Mouse (Mus musculus) forebrain, embryonic 16.5 days (tissue): Measurements from ENCODE around the gene Cox5a. TPM values are rescaled to one million over a fixed set of nuclear protein-coding genes. Genes with fewer than 3 reads are reported as not detected.

Source experiments
- ATAC-seq: fragments of 200-750 bp; cut with Nextera tagmentation; 2 replicates; pipeline ENCODE4 v1.8.0; 2017; ENCODE audit warnings: mild to moderate bottlenecking, moderate library complexity
- H3K27ac ChIP-seq: fragments of 300-500 bp; sonication (generic); 2 replicates; pipeline ENCODE4 v1.5.1; 2014; ENCODE audit warnings: low read length, control low read depth
- H3K27me3 ChIP-seq: fragments of 300-500 bp; sonication (generic); replicated peaks from 2 replicates; pipeline ENCODE4 v1.6.1; 2014; ENCODE audit warnings: low read length; ENCODE audit not compliant: control insufficient read depth, insufficient read depth
- H3K36me3 ChIP-seq: fragments of 300-500 bp; sonication (generic); 2 replicates; pipeline ENCODE4 v1.6.1; 2014; ENCODE audit not compliant: control insufficient read depth, insufficient read depth
- H3K4me1 ChIP-seq: fragments of 300-500 bp; sonication (generic); replicated peaks from 2 replicates; pipeline ENCODE4 v1.6.1; 2014; ENCODE audit warnings: low read length; ENCODE audit not compliant: control insufficient read depth, insufficient read depth
- H3K4me2 ChIP-seq: fragments of 300-500 bp; sonication (generic); 2 replicates; pipeline ENCODE4 v1.6.1; 2014; ENCODE audit warnings: mild to moderate bottlenecking, low read length, control low read depth
- H3K4me3 ChIP-seq: fragments of 300-500 bp; sonication (generic); replicated peaks from 2 replicates; pipeline ENCODE4 v1.5.1; 2014; ENCODE audit warnings: mild to moderate bottlenecking, low read length, control low read depth
- H3K9ac ChIP-seq: fragments of 300-500 bp; sonication (generic); replicated peaks from 2 replicates; pipeline ENCODE4 v1.6.1; 2014; ENCODE audit warnings: low read depth, low read length, control low read depth
- H3K9me3 ChIP-seq: fragments of 300-500 bp; sonication (generic); 2 replicates; pipeline ENCODE4 v1.6.1; 2016; ENCODE audit warnings: low read length; ENCODE audit not compliant: control insufficient read depth
- WGBS: fragments of 180-500 bp; shearing (Covaris S2); extraction: QIAGEN DNeasy Blood & Tissue Kit; methylation state at CpG from one replicate; pipeline ENCODE4 v1.1.7; 2014; 5-methylcytosine and 5-hydroxymethylcytosine counted together
- polyA plus RNA-seq: library from polyadenylated mRNA; unstranded; fragments of >200 nt; fragmentation: Nextera tagmentation; extraction: Ambion mirVana; gene quantifications from 2 replicates; pipeline ENCODE4 v1.2.1, GENCODE M21; 2015

Cox5a gene
- polyA plus RNA-seq, 1 experiment from 2014 or later: 720 TPM

- ATAC-seq: no peak
- H3K9ac ChIP-seq: no peak overlapping the region
- H3K4me2 ChIP-seq: no peak overlapping the region
- H3K4me3 ChIP-seq: no peak overlapping the region
- H3K27ac ChIP-seq: no peak overlapping the region
- no peaks in the 10 kb centered on the region for H3K36me3 ChIP-seq
- peaks cover 37% of the 10 kb centered on the region for H3K4me1 ChIP-seq
- 93% methylated on average over 6 of the region's 6 CpGs for WGBS
- H3K27me3 ChIP-seq: no peaks in the 10 kb centered on the region
- no peaks in the 10 kb centered on the region for H3K9me3 ChIP-seq
Observed at GRCm38 (mm10) chr9:57564609-57565008, 43.5 kb downstream of the Cox5a start.

DNA sequence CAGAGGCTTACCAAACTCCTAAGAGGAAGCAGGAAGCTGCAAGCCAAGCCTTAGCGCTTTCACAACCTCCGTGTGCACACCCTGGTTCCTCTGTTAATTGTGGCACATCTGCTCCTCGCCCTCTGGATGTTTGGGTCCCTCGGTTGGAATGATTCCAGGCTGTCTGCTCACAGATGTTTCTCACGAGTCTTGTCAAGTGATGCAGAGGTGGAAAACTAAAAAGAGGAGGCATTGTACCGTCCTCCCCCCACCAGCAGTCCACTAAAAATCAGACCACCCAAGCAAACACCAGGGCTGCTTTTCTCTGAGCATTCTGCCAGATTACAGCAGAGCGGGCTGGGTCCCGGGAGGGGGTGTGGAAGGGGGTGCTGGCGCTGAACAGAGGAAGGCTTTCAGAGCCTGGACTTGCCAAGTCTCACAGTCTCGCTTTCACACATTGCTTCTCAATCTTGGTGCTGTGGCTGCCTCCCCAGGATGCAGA, 44.7 kb downstream of the Cox5a start:
- ATAC-seq: peak; percentile 55

GRCm38 (mm10) chr9:57566846-57567245, 45.8 kb downstream of the Cox5a start:
- no peaks in the 10 kb centered on the region for H3K9me3 ChIP-seq
- no peak overlapping the region for H3K4me3 ChIP-seq
- H3K27ac ChIP-seq: no peak overlapping the region
- 57% methylated on average over 8 of the region's 8 CpGs for WGBS
- peaks cover 3% of the 10 kb centered on the region; the same call in 1 of the 2 replicates for H3K36me3 ChIP-seq
- ATAC-seq: no peak
- H3K27me3 ChIP-seq: no peaks in the 10 kb centered on the region
- H3K4me1 ChIP-seq: peaks cover 27% of the 10 kb centered on the region
- no peak overlapping the region for H3K9ac ChIP-seq
- H3K4me2 ChIP-seq: no peak overlapping the region

More for the DNA sequence above, 44.7 kb downstream of the Cox5a start:
- peak overlapping the region; percentile 16; the same call in 1 of the 2 replicates for H3K4me2 ChIP-seq
- 31% methylated on average over 10 of the region's 10 CpGs for WGBS
- peak overlapping the region; percentile 76 for H3K27ac ChIP-seq
- peaks cover 34% of the 10 kb centered on the region for H3K4me1 ChIP-seq
- no peak overlapping the region; the same call in 1 of the 2 replicates for H3K9ac ChIP-seq
- H3K36me3 ChIP-seq: no peaks in the 10 kb centered on the region
- no peak overlapping the region for H3K4me3 ChIP-seq
- no peaks in the 10 kb centered on the region for H3K9me3 ChIP-seq
- no peaks in the 10 kb centered on the region for H3K27me3 ChIP-seq

- Histone ChIP-seq H3K9ac (no peak overlapping the region), H3K27ac (no peak overlapping the region), H3K27me3 (no peaks in the 10 kb centered on the region), H3K4me1 (peaks cover 14% of the 10 kb centered on the region), H3K36me3 (peaks cover 3% of the 10 kb centered on the region; the same call in 1 of the 2 replicates), H3K4me3 (no peak overlapping the region), H3K9me3 (no peaks in the 10 kb centered on the region), H3K4me2 (no peak overlapping the region)
- 96% methylated on average over 6 of the region's 6 CpGs for WGBS
- ATAC-seq: no peak
Observed at GRCm38 (mm10) chr9:57568500-57568899, 47.4 kb downstream of the Cox5a start.

DNA sequence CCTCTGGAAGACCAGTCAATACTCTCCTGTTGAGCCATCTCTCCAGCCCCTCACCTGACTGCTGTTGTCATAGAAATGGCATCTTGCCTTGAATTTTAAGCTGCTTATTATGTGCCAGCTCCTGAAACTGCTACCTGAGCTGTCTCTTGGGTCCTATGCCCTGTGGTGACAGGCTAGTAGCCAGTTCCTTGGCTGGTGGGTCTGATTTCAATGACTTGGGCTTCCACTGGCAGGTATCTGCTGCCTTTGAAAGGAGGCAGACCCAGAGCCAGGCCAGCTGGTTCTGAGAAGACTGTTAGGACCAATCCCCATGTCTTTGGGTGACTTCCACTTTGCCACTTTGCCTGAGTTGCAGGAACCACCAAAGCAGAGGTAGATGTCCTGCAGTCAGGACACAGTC, 53.3 kb downstream of the Cox5a start:
- Histone ChIP-seq H3K4me2 (no peak overlapping the region), H3K9ac (no peak overlapping the region), H3K4me1 (no peaks in the 10 kb centered on the region), H3K27ac (no peak overlapping the region), H3K27me3 (no peaks in the 10 kb centered on the region), H3K4me3 (no peak overlapping the region), H3K9me3 (no peaks in the 10 kb centered on the region), H3K36me3 (peaks cover 8% of the 10 kb centered on the region; the same call in 1 of the 2 replicates)
- ATAC-seq: no peak

DNA sequence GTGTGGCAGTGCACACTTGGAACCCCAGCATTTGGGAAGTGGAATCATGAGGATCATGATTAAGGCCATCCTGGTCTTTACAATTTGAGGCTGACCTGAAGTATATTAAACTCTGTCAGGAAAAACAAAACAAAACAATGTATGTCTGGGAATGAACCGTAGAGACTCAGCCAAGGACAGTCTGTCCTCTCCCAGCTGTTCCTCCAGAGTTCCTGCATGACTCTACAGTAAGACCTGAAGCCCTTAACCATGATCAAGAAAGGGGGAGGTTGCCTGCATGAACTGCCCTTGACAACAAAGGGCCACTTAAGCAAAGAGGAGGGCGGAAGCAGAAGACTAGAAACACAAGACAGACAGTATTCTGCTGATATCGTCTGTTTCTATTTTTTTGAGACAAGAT, 54.5 kb downstream of the Cox5a start:
- ATAC-seq: no peak
- Histone ChIP-seq H3K27ac (no peak overlapping the region), H3K9me3 (no peaks in the 10 kb centered on the region), H3K4me3 (no peak overlapping the region), H3K27me3 (no peaks in the 10 kb centered on the region), H3K4me1 (no peaks in the 10 kb centered on the region), H3K4me2 (no peak overlapping the region), H3K36me3 (peaks cover 12% of the 10 kb centered on the region; the same call in 1 of the 2 replicates), H3K9ac (no peak overlapping the region)
- WGBS: 83% methylated on average over 3 of the region's 3 CpGs

DNA sequence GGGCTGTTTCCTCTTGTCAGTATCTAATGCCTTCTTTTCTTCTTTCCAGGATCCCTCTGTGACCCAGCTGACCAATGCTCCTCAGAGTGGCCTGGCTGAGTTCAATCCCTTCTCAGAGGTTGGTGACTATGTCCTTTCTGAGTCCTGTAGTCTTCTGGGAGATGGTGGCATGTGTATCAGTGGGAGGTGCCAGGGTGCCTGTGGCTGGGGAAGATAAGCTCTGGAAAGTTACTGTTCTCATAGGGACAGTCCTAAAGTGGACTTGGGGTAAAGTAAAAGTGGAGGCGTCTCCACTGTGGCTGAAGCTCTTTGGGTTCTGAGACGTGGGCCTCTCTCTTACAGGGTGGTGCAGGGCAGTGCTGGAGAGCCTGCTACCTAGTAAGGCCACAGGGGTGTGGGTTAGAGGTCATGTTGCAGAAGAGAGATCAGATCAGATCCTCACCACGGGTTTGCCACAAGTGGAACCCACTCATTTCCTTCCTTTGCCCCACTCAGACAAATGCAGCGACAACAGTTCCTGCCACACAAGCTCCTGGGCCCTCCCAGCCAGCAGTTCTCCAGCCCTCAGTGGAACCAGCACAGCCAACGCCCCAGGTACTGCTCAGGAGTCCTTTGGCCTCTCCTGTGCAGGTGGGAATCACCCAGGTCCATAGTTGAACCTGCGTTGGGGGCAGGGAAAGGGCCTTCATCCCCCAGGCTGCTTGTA, 56.2 kb downstream of the Cox5a start:
- H3K4me1 ChIP-seq: no peaks in the 10 kb centered on the region
- H3K27ac ChIP-seq: no peak overlapping the region
- ATAC-seq: no peak
- 84% methylated on average over 6 of the region's 6 CpGs for WGBS
- H3K4me3 ChIP-seq: no peak overlapping the region
- peaks cover 23% of the 10 kb centered on the region for H3K36me3 ChIP-seq
- no peak overlapping the region for H3K4me2 ChIP-seq
- H3K27me3 ChIP-seq: no peaks in the 10 kb centered on the region
- no peak overlapping the region for H3K9ac ChIP-seq
- H3K9me3 ChIP-seq: no peaks in the 10 kb centered on the region

Other genes starting within 250 kb of the Cox5a start
- gene Ppcdc, start 81.2 kb upstream of the Cox5a start, polyA plus RNA-seq: 24.0 and 26.9 TPM in 2 replicates
- 116 and 135 TPM in 2 replicates for gene Scamp5, start 53.2 kb upstream of the Cox5a start, polyA plus RNA-seq
- gene Rpp25, start 17.2 kb upstream of the Cox5a start, polyA plus RNA-seq: 23.4 and 24.4 TPM in 2 replicates
- gene Fam219b, start 16.3 kb downstream of the Cox5a start, polyA plus RNA-seq: 25.2 and 26.6 TPM in 2 replicates
- 57.5 and 73.7 TPM in 2 replicates for gene Mpi, start 31.5 kb downstream of the Cox5a start, polyA plus RNA-seq
- gene Scamp2, start 39.7 kb downstream of the Cox5a start, polyA plus RNA-seq: 54.0 and 56.0 TPM in 2 replicates
- 27.2 and 43.3 TPM in 2 replicates for gene Ulk3, start 68.2 kb downstream of the Cox5a start, polyA plus RNA-seq
- 0.09 TPM in 1 of 2 replicates, not detected in the other for gene Cplx3, start 85.0 kb downstream of the Cox5a start, polyA plus RNA-seq
- gene Lman1l, start 99.5 kb downstream of the Cox5a start, polyA plus RNA-seq: not detected in 2 replicates
- gene Csk, start 132.4 kb downstream of the Cox5a start, polyA plus RNA-seq: 38.5 and 39.6 TPM in 2 replicates
- gene Cyp1a2, start 162.4 kb downstream of the Cox5a start, polyA plus RNA-seq: not detected in 2 replicates
- 0.12 and 0.18 TPM in 2 replicates for gene Cyp1a1, start 166.7 kb downstream of the Cox5a start, polyA plus RNA-seq
- gene Edc3, start 187.3 kb downstream of the Cox5a start, polyA plus RNA-seq: 37.0 and 39.2 TPM in 2 replicates
- 88.9 and 97.4 TPM in 2 replicates for gene Clk3, start 244.6 kb downstream of the Cox5a start, polyA plus RNA-seq